Mouse (Mus musculus): ENCODE measurements around the gene Irf5.

GRCm38 (mm10) chr6:29522626-29523300, 3.7 kb upstream of the Irf5 start:
- no peak for TF ChIP-seq CTCF (IDR thresholded peaks at IDR 0.05; ENCODE audit: low read depth)
- no peak for TF ChIP-seq EP300 (optimal IDR thresholded peaks at IDR 0.05)
